Mouse (Mus musculus): Measurements from ENCODE around the gene Dab1. TPM values are rescaled to one million over a fixed set of nuclear protein-coding genes. Genes with fewer than 3 reads are reported as not detected.

The Dab1 gene
- total RNA-seq, 2 experiments from 2014 or later: 0.74 to 2.3 TPM

DNA sequence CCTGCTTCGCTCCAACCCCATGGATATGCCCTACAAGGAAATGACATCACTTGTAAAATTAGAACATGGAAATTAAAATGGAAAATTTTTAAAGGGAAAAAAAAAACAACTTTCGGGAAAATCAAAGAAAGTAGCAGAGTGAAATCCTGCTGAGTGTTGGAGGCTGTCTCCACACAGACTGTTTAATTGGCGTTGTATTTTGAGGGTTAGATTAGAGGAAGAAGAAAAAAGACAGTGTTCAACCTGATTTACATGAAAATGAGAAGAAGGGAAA, 1025.1 kb downstream of the Dab1 start:
- no peak for DNase-seq (ENCODE audit: low spot score in 2 of 2)

DNA sequence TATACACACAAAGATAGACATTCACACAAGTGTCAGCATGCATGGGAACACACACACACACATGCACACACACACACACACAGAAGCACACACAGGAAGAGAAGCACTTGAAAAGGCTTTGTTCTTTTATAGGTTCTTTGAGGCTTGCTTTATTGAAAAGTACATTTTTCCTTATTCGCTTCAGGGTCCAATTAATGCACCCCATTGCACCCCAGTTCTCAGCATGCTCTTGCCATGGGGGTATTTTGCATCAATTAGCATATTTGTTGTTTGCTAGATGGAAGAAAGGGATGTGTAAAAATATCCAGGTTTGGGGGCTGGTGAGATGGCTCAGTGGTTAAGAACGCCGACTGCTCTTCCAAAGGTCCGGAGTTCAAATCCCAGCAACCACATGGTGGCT, 1025.7 kb downstream of the Dab1 start:
- DNase-seq (ENCODE audit: low spot score in 2 of 2): no peak

DNA sequence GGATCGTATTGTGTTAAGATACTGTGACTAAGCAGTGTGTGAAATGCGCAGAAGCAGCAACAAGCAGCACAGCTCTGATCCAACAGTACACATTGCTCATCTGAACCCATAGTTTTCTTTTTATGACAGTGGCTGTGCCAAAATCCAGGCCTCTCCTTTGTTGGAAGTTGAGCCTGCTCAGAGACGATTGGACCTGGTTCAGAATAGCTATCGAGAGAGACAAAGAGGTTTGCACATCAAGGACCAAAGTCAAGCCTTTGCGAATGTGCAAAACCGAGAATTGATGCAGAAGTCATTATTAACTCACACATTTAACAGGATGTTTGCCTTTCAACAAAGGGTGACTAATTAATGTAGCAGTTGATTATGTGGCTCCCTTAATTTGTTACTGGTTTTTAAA, 1032.6 kb downstream of the Dab1 start:
- no peak for DNase-seq (ENCODE audit: low spot score in 2 of 2)

DNA sequence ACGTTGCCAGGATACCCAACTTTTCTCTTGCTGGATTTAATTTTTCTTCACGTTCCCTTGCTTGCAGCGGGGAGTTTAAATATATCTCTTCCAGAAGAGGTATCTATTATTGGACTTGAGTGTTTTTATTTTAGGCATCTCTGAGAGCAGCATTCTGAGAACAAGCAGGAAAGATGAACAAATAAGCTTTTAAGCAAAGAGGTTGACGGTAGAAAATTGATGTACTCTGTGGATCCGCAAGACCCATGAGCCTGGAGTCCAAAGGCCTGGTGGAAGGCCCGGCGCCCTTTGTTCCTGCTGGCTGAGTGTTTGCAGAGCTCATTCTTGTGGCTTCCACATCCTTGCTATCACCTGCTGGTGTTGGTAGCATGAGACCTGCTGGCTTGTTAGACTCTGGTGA, 1037.6 kb downstream of the Dab1 start:
- no peak for DNase-seq (ENCODE audit: low spot score in 2 of 2)

- no peak for DNase-seq (ENCODE audit: low spot score in 2 of 2)
Observed at GRCm38 (mm10) chr4:104662841-104663614, 1043.9 kb downstream of the Dab1 start.

DNA sequence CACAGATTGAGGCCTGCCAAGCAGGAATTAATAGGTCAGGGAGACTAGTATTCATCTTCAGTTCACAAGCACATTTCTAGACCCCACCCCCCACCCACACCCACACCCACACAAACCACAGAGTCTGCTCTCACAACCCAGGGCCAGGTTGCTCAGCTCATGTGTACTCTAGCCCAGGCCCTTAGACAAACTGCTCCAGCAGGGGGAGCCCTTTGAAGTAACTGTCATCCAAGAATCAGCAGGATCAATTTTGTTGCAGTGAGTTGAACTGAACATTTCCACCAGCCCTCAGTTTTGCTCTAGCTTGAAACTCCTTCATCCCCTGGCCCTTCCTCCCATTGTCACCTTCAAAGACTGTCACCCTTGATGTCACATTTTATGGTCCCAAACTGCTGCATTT, 1046.4 kb downstream of the Dab1 start:
- DNase-seq (ENCODE audit: low spot score in 2 of 2): peak; percentile 55 to 62

DNA sequence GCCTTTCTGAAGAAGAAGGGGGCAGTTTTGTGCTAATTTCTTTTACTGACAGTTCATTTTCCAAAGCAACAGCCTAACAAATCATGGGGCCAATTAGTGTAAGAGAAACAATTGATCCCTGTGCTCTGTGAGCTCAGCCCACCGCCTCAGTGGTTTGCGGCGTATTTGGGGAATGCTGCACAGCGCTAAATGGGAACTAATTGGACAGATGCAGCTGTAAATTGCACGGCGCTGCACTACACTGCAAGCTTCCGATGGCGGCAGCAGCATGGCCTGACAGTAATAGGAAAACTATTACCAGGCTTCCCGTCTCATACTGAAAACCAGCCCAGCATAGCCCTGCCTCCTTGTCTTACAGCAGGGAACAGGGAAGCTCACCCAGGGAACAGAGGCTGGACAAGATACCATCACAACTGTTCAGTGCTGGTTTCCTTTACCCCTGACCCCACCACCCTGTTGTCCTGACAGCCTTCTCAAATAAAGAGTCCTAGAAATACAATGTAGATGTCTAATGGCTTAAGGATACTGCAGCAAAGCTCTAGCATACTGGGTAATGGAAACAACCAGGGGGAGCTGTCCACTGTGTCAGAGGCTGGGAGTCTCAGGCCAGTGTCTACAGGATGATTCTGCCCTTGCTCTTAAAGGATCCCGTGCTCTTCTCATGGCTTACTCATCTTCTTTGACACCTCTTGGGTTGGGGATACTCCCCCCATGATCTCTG, 1047.8 kb downstream of the Dab1 start:
- DNase-seq (ENCODE audit: low spot score in 2 of 2): no peak

GRCm38 (mm10) chr4:104668061-104668460, 1048.9 kb downstream of the Dab1 start:
- DNase-seq (ENCODE audit: low spot score in 2 of 2): no peak

- DNase-seq (ENCODE audit: low spot score in 2 of 2): no peak
Observed at GRCm38 (mm10) chr4:104669406-104669805, 1050.2 kb downstream of the Dab1 start.

- no peak for DNase-seq (ENCODE audit: low spot score in 2 of 2)
Observed at GRCm38 (mm10) chr4:104670741-104671140, 1051.6 kb downstream of the Dab1 start.

DNA sequence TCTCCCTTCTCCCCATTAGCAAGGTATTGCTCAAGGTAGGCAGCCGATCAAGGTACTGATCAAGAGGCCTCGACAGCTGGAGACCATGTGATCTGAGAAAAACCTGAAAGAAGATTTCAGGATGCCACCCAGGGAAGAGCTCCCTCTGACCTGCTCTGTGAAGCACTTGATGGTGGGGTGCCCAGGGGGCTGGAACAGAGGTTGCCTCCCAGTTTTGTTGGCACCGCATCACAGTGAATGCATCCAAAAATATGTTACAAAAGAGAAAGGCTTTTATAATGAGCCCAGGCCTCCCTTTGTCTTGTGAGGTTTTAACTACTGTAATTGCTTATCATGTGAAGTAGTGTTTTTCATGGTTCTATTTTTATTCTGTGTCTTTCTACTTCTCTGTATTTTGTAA, 1054.2 kb downstream of the Dab1 start:
- DNase-seq (ENCODE audit: low spot score in 2 of 2): no peak

GRCm38 (mm10) chr4:104674706-104675105, 1055.5 kb downstream of the Dab1 start:
- DNase-seq (ENCODE audit: low spot score in 2 of 2): no peak

GRCm38 (mm10) chr4:104678234-104678633, 1059.1 kb downstream of the Dab1 start:
- DNase-seq (ENCODE audit: low spot score in 2 of 2): no peak

DNA sequence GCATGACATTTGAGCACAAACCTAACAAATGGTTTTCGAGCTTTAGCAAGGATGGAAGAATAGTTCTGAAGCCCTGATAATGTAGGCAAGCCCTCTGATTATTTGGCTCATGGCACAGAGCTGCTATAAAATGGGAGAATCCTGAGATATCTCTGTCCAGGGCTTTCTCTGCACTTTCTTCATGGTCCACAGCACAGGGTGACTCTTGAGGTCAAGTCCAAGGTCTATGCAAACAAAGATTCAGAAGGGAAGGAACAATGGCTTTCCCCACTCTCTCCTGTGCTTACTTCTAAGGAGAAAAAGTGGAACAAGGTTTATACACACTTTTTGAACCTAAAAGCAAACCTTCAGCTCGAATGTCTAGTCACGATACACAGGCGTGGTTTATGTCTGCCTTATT, 1061.3 kb downstream of the Dab1 start:
- DNase-seq (ENCODE audit: low spot score in 2 of 2): no peak

GRCm38 (mm10) chr4:104686137-104686809, 1067.1 kb downstream of the Dab1 start:
- no peak for DNase-seq (ENCODE audit: low spot score in 2 of 2)

DNA sequence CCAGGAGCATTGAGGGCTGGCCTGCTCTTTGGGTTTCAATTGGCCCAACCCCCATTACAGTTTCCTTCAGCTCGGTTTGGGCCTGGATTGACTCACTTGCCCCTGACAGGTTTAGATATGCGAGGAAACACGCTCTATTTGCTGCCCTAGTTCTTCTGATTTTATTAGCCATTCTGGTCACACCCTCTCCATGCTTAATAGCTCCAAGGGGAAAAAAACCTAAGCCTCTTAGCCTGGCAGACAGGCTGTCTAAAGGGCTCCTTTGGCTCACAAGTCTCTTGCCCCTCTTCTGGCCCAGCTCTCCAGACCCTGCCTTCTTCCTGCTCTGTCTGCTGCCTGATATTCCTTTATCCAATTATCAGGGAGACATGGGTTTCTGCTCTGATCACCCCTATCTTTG, 1069.9 kb downstream of the Dab1 start:
- no peak for DNase-seq (ENCODE audit: low spot score in 2 of 2)

GRCm38 (mm10) chr4:104691026-104691425, 1071.9 kb downstream of the Dab1 start:
- DNase-seq (ENCODE audit: low spot score in 2 of 2): no peak

GRCm38 (mm10) chr4:104694188-104694587, 1075.0 kb downstream of the Dab1 start:
- no peak for DNase-seq (ENCODE audit: low spot score in 2 of 2)

- no peak for DNase-seq (ENCODE audit: low spot score in 2 of 2)
Observed at GRCm38 (mm10) chr4:104696522-104696921, 1077.4 kb downstream of the Dab1 start.

GRCm38 (mm10) chr4:104697703-104698102, 1078.5 kb downstream of the Dab1 start:
- DNase-seq (ENCODE audit: low spot score in 2 of 2): no peak

- DNase-seq (ENCODE audit: low spot score in 2 of 2): no peak
Observed at GRCm38 (mm10) chr4:104705664-104706645, 1086.8 kb downstream of the Dab1 start.
